Mouse (Mus musculus): Measurements from ENCODE around the gene Znrf1.

DNA sequence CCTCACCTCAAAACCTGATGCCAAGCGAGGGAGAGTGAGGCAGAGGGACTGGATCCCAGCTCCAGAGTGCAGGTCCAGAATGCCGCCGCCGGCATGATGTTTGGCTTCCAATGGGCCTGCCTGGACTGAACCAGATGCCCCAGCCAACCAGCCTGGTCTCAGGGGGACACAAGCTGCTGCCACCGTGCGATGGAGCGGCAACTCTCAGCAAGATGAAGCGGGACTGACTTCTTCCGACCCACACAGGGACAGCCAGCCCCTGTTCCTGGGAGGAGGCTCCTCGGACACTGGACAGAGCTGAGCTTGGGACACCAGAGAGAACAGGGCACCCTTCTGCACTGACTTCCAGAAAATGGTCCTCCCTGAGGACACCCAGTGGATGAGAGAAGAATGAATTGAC, 86.7 kb downstream of the Znrf1 start:
- TF ChIP-seq CTCF (IDR thresholded peaks at IDR 0.05; ENCODE audit: low read depth, low read length) (no peak), POLR2A (IDR thresholded peaks at IDR 0.05; ENCODE audit: borderline replicate concordance, low read depth, low read length) (no peak)

All from bone marrow macrophage, adult 2 months (primary cell).